Mouse (Mus musculus) E14TG2a.4 (cell line): ENCODE data around the gene Actr3.

Experiments
- CTCF ChIP-seq: conservative IDR thresholded peaks from 2 replicates; pipeline ENCODE4 v1.5.1; 2014; ENCODE audit warnings: low read length
- NANOG ChIP-seq: IDR thresholded peaks from 2 replicates; pipeline ENCODE4 v1.6.1; 2014; ENCODE audit warnings: borderline replicate concordance, low read length, mixed read lengths
- POU5F1 ChIP-seq: IDR thresholded peaks from 2 replicates; pipeline ENCODE4 v1.6.1; 2014; ENCODE audit warnings: low read length, borderline replicate concordance

DNA sequence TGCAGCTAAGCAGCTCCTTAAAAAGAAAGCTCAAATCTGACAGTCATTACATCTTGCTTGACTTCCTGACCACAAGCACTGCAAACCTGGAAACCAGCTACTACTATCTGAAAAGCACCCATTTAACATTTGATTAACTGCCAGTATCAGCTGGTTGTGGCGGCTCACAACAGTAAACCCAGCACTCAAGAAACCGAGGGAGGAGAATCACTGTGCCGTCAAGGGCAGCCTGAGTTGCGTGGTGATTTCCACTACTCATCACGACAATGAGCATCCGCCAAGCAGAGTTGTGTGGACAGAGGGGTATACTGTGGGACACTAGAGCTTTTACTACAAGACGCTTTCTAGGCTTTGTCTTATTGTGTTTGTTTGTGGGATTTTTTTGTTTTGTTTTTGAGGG is 4.8 kb downstream of the Actr3 start:
- TF ChIP-seq CTCF (no peak), POU5F1 (no peak), NANOG (no peak)
